Mouse (Mus musculus): ENCODE data around the gene Cyp2t4.

Cyp2t4 gene

DNA sequence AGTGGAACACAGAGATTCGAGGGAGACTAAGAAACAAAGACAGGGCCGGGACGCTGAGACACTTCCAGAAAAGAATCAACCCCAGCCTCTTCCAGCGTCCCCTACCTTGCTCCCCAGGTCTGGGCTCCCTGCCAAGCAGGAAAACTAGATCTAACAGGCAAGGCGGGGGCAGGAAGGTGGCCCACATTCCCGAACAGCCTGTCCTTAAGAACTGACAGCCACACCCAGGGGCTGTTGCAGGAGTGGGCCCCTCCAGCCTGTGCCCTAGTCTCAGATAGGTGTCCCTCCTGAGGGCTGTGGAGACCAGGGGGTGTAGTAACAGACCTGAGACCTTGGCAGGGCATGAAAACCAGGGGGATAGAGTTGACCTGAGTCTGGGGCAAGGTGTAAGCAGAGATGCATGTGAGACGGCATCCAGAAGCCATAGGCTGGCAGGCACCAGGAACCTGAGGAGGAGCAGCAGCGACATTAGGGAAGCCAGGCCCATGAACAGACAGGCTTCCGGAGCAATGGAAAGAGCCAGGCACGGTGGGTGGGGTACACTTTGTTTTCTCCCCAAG, at the start of gene Cyp2t4:
Gene Cyp2t4, plus strand, starts transcription at position 510 of the 560 bp plus-strand sequence.
- peak; percentile 54 for DNase-seq (ENCODE audit: low read depth, low spot score)

DNA sequence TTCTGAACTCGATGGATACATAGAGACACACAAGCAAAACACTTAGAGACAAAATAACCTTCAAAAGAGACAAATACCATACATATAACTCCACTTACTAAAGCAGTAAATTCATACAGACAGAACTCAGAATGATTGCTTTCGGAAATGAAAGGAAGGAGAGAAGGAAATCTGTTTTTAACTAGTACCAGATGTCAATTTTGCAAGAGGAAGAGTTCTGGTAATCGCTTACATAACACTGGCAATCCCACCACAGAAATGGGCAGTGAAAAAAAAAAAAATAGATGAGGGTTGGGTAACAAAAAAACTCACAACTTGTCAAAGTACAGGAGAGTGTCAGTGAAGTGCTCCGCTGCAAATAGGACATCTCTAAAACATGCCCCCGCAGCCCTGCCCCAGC, 48.6 kb upstream of the Cyp2t4 start:
- no peak for DNase-seq (ENCODE audit: low read depth, low spot score)

DNA sequence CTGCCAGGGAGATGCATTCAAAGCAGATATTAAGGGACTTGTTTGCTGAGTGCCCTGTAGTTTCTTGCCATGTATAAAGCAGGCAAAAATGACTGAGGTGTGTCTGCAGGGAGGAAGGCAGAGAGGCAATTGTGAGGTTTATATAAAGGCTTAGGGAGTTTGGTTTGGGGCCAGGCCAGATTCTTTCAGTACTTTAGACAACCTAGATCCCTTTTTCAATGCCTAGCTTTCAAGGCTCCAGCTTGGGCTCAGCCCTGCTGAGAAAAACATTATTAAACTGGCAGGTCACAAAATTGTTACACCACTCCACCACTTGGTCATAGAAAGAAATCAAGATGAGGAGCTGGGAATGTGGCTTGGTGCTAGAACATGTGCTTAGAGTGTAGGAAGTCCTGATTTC, 43.2 kb upstream of the Cyp2t4 start:
- DNase-seq (ENCODE audit: low read depth, low spot score): no peak

DNA sequence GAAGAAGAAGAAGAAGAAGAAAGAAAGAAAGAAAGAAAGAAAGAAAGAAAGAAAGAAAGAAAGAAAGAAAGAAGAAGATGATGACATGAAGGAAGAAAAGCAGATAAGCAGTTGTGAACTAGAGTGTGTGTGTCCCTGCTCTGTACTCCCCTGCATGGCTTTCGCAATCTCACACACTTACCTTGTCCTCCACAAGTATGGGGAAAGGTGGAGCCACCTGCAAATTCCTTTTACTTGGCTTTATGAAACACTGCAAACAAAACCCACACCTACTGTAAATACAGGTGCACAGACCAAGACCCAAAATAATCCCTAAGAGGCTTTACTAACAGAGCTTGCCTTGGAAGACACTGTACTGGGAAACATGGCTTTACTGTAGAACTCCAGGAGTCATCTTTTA, 42.5 kb upstream of the Cyp2t4 start:
- no peak for DNase-seq (ENCODE audit: low read depth, low spot score)

DNA sequence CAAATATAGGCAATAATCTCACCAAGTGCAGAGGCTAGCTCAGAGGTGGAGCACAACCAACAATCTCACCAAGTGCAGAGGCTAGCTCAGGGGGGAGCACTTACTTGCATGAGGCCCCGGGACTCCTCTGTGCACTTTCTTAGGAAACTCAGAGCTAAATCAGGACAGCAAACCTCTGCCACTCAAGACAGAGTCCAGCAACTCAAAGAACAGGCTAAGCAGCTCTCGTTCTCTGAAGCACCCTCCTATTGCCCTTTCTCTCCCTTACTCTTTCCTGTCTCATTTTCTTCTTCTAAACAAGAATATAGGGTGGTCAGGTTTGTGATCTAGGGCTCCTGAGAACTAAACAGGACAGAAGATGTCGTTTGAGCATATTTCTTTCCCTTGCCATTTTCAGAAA, 41.5 kb upstream of the Cyp2t4 start:
- no peak for DNase-seq (ENCODE audit: low read depth, low spot score)

DNA sequence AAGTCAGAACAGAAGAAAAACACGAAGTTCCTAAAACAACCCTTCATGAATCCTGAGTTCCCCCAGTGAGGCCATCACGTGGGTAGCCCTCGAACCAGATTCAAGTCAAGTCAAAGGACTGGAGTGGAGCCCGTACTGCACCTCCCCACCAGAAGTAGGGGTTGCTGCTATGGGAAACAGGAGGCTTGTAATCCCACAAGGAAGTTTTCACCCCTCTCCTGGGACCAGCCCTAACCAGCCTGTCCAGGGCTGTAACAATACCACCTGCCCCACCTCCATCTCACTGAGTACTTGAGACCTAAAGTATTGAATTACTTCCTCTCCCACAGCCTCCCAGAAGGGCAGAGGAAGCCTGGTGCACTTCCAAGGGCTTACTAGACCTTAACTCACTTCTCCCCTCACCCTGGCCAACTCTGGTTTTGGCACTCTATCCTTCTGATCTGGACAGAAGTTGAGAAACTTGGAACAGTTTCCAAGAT, 35.4 kb upstream of the Cyp2t4 start:
- peak; percentile 35 for DNase-seq (ENCODE audit: low read depth, low spot score)

DNA sequence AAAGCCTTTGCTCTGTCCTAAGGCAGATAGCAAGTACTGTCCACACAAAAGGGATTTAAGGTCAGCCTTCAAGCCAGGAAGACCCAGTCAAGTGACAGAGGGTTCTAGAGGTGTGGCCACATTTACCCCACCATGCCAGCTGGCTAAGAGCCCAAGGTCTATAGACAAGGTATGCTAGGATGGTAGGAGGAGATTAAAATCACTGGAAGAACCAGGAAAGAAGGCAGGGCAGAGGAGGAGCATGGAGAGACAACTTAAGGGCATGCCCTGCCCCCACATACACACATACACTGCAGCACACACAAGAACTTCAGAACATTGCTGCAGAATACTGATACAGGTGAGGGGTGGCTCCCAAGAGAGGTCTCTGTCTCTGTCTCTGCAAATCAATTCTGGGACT, 33.8 kb upstream of the Cyp2t4 start, which contains the start of gene Cyp2f2:
Gene Cyp2f2, plus strand, starts transcription at position 234 of the 400 bp plus-strand sequence.
- DNase-seq (ENCODE audit: low read depth, low spot score): no peak

DNA sequence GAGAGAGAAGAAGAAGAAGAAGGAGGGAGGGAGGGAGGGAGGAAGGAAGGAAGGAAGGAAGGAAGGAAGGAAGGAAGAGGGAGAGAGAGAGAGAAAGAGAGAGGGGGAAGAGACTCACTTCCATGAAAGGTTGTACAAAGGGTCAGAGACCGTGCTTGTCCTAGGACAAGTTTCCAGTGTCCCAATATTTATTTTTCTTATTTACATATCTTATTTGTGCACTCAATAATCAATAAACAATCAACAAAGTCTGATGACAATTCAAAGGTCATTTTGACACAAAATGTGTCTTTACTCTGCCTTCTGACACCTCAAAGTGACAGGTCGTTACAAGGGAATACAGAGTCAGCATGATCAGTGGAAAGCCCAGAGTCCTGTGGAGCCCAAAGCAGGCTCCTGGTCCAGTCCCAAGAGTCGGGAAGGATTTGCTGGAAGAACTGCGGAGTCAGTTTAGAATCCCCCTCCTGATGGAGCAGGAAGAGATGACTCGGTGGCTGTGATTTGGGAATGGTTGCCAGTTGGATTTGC, 29.1 kb upstream of the Cyp2t4 start:
- no peak for DNase-seq (ENCODE audit: low read depth, low spot score)

DNA sequence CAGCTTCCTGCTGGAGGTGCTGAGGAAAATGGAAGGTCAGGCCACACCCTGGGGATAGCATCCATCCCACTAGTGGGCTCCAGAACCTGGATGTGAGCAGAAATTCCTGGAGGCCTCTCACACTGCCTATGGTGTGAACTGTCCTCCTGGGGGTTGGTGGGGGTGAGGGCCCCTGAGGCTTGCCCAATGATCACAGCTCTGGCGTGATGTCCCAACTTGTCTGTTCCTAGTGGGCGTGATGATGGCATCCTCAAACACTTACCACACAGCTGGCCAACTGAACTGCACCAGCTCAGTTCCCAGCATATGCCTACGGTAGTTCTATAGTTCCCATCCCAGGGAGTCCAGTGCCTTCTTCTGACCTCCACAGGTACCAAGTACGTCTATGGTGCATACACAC, 28.5 kb upstream of the Cyp2t4 start:
- no peak for DNase-seq (ENCODE audit: low read depth, low spot score)

DNA sequence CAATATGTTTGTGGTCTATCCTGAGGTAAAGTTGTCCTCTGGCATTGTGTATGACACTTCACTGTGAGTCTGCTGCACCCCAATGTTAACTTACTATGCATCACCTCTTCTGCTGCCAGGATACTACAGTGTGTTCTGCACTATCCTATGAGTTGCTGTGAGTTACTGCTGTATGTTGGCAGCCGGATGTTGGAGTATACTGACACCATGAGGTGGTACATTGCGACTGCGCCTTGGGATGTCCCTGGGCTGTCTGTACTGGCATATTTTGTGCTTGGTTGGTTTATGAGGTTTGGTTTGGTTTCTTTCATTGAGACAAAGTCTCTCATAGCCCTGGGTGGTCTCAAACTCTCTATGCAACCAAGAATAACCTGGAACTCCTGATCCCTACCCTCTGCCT, 25.4 kb upstream of the Cyp2t4 start:
- peak; percentile 66 for DNase-seq (ENCODE audit: low read depth, low spot score)

DNA sequence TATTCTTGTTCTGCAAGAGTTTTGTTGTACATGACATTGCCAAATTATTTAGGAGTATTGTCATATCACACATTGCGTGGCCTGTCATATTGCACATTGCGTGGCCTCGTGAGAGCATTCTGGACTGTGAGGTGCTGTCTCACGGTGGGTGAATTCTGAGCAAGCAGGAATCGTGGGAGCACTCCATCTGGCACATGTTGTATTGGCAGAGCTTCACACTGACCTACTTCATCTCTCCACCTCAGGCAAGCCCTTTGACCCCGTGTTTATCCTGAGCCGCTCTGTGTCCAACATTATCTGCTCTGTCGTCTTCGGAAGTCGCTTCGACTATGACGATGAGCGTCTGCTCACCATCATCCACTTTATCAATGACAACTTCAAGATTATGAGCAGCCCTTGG, 24.6 kb upstream of the Cyp2t4 start:
- no peak for DNase-seq (ENCODE audit: low read depth, low spot score)

DNA sequence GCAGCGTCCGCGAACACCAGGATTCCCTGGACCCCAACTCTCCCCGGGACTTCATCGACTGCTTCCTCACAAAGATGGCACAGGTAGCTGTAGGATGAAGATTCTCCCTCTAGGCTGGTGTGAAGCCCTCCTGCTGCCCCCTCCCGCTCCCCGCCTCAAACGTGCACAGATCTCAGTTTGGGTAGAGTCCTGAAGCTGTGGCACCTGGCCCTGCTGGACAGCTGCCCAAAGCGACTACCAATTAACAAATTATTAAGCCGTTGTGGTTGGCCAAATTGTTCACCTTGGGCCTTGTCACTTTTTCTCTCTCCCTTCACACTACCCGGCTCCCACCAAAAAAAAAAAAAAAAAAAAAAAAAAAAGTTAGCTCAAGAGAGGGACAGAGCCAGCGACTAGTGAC, 23.7 kb upstream of the Cyp2t4 start:
- no peak for DNase-seq (ENCODE audit: low read depth, low spot score)

DNA sequence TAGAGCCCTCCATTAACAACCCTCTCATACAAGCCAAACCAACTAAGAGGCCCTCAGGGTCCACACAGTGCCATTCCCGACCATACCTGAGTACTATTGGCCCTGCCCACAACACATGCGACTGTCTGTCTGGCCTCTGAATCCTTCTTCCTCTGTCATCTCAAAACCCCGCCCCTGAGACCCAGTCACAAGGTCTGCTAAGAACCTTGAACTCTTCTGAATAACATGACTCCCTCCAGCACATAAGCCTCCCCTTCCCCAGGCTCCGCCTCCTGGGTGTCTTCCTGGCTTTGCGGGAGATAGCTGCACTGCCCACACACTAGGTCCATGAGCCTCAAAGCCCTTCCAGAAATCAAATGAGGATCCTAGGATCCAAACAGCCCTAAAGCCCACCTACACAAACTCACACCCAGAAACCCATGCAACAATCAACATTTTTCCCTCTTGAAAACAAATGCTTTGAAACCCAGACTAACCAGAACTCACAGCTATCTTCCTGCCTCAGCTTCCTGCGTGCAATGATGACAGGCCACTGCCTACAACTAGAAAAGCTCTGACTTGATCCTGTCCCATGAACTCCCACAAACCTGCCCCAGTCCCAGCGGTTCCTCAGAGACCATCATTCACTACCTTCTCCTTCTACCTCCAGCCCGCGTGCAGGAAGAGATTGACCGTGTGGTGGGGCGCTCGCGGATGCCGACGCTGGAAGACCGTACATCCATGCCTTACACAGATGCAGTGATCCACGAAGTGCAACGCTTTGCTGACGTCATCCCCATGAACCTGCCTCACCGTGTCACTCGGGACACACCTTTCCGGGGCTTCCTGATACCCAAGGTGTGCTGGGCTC, 22.8 kb upstream of the Cyp2t4 start:
- peak; percentile 81 for DNase-seq (ENCODE audit: low read depth, low spot score)

DNA sequence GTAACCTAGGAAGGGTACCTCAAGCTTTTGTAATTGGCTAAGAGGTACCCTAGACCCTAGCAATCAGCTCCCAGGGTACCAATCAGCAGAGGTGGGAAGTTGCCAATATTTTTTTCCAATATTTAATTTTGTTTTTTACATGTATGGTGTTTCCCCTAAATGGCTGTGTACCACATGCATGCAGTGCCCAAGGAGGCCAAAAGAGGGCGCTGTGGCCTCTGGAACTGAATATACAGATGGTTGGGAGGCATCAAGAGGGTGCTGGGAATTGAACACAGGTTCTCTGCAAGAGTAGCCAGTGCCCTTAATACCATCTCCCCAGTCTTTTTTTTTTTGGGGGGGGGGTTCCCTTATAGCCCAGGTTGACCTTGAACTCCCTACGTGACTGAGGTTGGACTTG, 22.1 kb upstream of the Cyp2t4 start:
- peak; percentile 35 for DNase-seq (ENCODE audit: low read depth, low spot score)

DNA sequence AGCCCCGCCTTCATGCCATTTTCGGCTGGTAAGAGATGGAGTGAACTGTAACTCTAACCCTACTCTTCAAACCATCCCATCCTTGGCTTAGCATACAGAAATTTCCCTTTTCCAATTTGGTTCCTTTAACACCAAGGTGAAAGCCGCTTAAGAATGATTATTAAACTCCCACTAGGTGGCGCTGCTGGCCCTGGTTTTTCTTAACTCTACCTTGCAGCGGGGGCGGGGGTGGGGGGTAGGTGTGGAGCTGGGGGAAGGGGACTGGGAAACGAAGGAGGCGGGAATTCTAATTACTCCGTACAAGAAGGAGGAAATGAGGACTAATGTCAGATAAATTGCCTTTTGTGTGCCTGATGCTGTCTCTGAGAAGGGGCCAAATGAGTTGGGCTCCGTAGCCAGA, 20.9 kb upstream of the Cyp2t4 start:
- DNase-seq (ENCODE audit: low read depth, low spot score): peak; percentile 89

DNA sequence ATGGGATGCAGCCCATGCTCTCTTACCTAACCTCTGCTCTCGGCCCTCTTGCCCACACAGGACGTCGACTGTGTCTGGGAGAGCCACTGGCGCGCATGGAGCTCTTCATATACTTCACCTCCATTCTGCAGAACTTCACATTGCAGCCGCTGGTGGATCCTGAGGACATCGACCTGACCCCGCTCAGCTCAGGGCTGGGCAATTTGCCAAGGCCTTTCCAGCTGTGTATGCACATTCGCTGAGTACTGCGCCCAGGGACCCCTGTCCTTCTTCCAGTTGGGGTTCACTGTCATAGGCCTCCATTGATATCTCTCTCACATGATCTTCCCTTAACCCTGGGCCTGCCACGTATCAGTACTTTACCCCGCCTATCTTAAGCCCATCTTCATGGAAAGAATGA, 20.4 kb upstream of the Cyp2t4 start:
- DNase-seq (ENCODE audit: low read depth, low spot score): peak; percentile 17

DNA sequence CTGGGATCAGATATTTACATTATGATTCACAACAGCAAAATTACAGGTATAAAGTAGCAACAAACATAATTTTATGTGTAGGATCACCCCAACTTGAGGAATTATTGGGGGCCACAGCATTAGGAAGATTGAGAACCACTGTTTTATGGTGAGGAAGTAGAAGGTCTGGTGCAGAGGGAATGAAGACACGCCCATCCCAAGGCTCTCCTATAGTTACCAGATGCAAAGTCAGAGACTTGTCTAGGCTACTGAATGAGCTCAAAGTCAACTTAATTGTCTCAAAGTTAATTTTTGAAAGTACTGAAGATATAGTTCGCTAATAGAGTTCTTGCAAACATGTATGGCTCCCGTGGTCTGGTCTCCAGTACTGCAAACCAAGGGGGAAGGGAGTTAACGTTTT, 19.8 kb upstream of the Cyp2t4 start:
- no peak for DNase-seq (ENCODE audit: low read depth, low spot score)

DNA sequence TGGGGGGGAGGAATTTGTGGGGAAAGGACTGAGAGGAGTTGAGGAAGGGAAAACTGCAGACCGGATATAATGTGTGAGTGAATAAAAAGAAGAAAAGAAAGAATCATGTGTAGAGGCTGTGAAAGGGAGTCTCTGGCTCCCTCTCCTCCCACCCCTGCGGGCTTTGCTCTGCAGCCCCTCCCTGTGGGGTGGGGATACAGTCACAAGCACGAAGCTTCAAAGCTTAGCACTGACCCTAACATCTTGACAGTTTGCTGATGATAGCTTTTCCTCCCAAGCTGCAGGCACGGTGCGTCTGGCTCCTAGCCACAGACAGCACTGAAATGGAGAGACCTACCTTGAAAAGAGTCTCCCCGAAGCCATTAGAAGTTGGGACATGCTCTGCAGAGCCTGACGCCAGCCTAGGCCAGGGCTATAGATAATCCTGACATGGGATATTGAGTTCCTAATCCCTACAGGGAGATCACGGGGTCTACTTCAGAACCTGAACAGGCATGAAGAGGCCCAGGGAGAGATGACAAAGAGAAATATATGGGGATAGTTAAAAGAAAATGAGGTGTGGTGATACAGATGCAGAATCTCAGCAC, 17.0 kb upstream of the Cyp2t4 start:
- no peak for DNase-seq (ENCODE audit: low read depth, low spot score)

DNA sequence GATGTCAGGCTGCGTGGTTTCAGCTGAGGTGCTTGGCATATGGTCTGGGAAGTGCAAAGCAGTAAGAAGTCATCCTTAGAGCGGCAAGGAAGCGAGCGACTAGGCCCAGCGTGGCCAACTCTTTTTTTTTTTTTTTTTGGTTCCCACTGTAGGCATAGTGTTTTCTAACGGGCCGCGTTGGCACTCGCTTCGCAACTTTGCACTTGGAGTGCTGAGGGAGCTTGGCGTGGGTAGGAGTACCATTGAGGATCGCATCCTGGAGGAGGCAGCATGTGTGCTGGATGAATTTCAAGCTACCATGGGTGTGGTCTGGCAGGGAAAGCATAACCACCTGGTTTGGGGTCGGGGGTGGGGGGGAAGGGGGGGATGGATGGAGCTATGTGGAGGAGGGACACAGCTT, 2.5 kb downstream of the Cyp2t4 start:
- DNase-seq (ENCODE audit: low read depth, low spot score): no peak

DNA sequence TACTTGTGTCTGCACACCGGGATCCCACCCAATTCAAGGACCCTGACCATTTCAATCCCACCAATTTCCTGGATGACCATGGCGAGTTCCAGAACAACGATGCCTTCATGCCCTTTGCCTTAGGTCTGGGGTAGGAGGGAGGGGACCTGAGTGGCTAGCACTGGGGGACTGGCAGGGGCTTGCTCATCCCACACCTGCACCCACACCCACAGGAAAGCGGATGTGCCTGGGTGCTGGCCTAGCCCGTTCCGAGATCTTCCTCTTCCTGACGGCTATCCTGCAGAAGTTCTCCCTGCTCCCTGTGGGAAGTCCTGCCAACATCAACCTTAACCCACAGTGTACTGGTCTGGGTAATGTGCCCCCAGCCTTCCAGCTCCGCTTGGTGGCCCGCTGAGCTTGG, 4.7 kb downstream of the Cyp2t4 start:
- no peak for DNase-seq (ENCODE audit: low read depth, low spot score)

DNA sequence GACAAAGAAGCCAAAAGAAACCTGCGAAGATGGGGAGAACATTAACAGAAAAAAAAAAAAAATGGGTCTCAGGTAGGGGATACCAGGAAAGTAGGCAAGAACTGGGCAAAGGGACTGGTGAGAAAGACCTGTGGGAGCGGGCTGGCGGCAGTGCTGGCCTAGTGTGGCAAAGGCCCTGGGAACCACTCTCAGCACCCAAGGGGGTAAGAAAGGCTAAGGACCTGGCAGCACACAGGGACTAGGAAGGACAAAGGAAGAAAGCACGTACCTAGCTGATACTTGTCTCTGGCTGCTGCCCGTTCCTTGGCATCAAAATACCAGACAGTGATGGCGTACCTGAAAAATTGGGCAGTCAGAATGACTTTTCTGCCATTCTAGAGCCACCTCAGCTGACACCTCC, 5.7 kb downstream of the Cyp2t4 start:
- no peak for DNase-seq (ENCODE audit: low read depth, low spot score)

DNA sequence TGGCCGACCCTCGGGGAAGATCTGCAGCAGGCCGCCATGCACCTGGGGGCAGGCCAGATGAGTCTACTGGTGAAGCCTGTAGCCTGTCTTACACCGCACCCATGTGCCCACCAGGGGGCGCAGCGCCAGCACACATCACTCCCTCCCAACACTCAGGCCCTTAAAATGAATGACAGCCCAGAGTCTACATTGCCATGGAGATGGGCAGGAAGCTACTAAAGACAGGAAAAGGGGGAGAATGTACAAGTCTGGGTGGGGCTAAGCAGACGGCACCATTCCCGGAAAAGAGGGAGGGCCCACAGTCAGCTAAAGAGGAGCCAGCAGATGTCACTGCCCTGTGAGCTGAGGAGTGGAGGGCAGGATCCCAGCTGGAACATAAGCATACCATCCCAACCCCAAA, 6.4 kb downstream of the Cyp2t4 start:
- DNase-seq (ENCODE audit: low read depth, low spot score): peak; percentile 98

DNA sequence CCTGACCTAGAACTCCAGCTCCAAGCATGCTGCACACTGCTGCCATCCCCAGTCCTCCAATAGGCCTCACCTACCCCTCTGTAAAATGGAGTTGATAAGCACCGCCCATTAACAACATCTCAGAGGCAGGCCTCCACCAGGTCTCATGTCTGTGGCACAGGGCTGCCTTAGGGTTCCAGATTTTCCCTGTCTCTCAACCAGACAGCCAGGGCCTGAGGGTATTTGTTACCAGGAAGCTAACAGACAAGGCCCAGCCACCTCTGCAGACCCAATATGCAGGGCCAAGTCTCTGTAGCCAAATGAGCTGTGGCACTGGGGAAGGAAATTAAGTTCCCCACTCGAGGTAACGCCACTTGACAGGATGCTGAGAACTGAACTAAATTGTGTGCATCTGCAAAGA, 7.4 kb downstream of the Cyp2t4 start:
- DNase-seq (ENCODE audit: low read depth, low spot score): no peak

Data from ZHBTc4 (cell line).